Mouse (Mus musculus) spleen, adult 2 months (tissue): ENCODE measurements around the gene Kpna7.

Experiments
- CTCF ChIP-seq: fragments of 200-500 bp; IDR thresholded peaks from 2 replicates; pipeline ENCODE4 v1.5.1; 2011; ENCODE audit warnings: mild to moderate bottlenecking, inconsistent platforms; ENCODE audit not compliant: insufficient read depth, insufficient read length, insufficient replicate concordance; ENCODE audit errors: extremely low read depth
- POLR2A ChIP-seq: fragments of 200-500 bp; IDR thresholded peaks from 2 replicates; pipeline ENCODE4 v1.6.1; 2011; ENCODE audit warnings: low read depth, low read length, inconsistent platforms

DNA sequence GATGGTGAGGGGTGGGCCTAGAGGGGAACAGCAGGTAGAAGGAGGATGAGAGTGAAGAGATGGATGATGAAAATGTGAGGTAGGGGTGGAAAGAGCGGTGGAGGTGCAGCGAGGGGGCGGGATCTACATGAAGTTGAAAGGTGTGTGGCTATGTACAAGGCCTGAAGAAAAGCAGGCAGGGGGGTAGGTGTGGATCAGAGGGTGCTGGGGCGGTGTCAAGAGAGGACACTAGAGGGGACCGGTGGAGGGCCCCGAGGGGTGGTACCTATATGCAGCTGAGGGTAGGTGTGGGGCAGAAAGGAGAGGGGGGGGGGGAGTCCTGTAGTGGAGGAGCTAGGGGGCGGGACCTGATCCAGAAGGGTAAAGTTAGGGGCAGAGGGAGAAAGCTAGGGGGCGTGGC is 119.4 kb downstream of the Kpna7 start:
- TF ChIP-seq CTCF (no peak), POLR2A (no peak)
